Mouse (Mus musculus): ENCODE data around the gene Gabpb2.

DNA sequence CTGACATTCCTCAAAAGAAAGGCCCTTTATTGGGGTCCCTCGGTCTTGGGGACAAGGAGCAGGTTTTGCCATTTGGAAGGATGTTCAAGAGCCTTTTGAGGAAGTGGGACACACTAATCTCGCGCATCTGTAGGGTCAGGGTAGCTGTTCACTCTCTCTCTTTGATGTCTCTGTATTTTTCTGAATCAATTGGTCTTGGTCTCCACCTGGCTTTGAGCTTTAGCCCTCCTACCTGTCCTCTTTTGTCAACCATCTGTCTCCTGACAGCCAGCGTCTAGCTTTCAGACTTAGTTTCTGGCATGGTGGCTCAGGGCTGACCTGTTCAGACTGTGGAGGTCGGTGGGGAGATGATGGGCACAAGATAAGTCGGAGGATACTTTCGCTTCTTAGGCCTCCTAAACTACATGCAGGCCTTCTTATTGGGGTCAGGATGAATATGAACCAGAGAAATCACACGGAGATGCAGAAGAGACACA lies 58.2 kb downstream of the Gabpb2 start:
- no peak for TF ChIP-seq EP300 (IDR thresholded peaks at IDR 0.05; ENCODE audit: low read depth)
- no peak for TF ChIP-seq CTCF (IDR thresholded peaks at IDR 0.05; ENCODE audit: low read depth)

All from liver, embryonic 14.5 days (tissue).